Mouse (Mus musculus) limb, embryonic 15.5 days (tissue): ENCODE data around the gene Cox6b1. TPM values are rescaled to one million over a fixed set of nuclear protein-coding genes. Genes with fewer than 3 reads are reported as not detected.

Source experiments
- ATAC-seq: fragments of 200-750 bp; cut with Nextera tagmentation; 2 replicates; pipeline ENCODE4 v1.8.0; 2017; ENCODE audit warnings: low read depth, moderate TSS enrichment; ENCODE audit not compliant: insufficient number of reproducible peaks, low FRiP score, low TSS enrichment
- H3K27ac ChIP-seq: fragments of 300-500 bp; sonication (generic); 2 replicates; pipeline ENCODE4 v1.5.1; 2015; ENCODE audit warnings: moderate library complexity, mild to moderate bottlenecking, inconsistent platforms
- H3K27me3 ChIP-seq: fragments of 300-500 bp; sonication (generic); 2 replicates; pipeline ENCODE4 v1.6.1; 2015; ENCODE audit warnings: inconsistent platforms
- H3K36me3 ChIP-seq: fragments of 300-500 bp; sonication (generic); 2 replicates; pipeline ENCODE4 v1.6.1; 2015; ENCODE audit warnings: inconsistent platforms
- H3K4me1 ChIP-seq: fragments of 300-500 bp; sonication (generic); 2 replicates; pipeline ENCODE4 v1.6.1; 2015; ENCODE audit warnings: inconsistent platforms
- H3K4me2 ChIP-seq: fragments of 300-500 bp; sonication (generic); 2 replicates; pipeline ENCODE4 v1.6.1; 2015; ENCODE audit warnings: mild to moderate bottlenecking, inconsistent platforms
- H3K4me3 ChIP-seq: fragments of 300-500 bp; sonication (generic); 2 replicates; pipeline ENCODE4 v1.5.1; 2015; ENCODE audit warnings: mild to moderate bottlenecking, inconsistent platforms
- H3K9ac ChIP-seq: fragments of 300-500 bp; sonication (generic); 2 replicates; pipeline ENCODE4 v1.6.1; 2015; ENCODE audit warnings: inconsistent platforms
- H3K9me3 ChIP-seq: fragments of 300-500 bp; sonication (generic); 2 replicates; pipeline ENCODE4 v1.6.1; 2016; ENCODE audit warnings: inconsistent platforms
- WGBS: fragments of 180-500 bp; shearing (Covaris S2); methylation state at CpG from one replicate; pipeline ENCODE4 v1.1.7; 2015; 5-methylcytosine and 5-hydroxymethylcytosine counted together
- polyA plus RNA-seq: library from polyadenylated mRNA; unstranded; fragments of >200 nt; fragmentation: Nextera tagmentation; extraction: Ambion mirVana; gene quantifications from 2 replicates; pipeline ENCODE4 v1.2.1, GENCODE M21; 2015

The Cox6b1 gene
- polyA plus RNA-seq, 1 experiment from 2014 or later = 763 TPM

DNA sequence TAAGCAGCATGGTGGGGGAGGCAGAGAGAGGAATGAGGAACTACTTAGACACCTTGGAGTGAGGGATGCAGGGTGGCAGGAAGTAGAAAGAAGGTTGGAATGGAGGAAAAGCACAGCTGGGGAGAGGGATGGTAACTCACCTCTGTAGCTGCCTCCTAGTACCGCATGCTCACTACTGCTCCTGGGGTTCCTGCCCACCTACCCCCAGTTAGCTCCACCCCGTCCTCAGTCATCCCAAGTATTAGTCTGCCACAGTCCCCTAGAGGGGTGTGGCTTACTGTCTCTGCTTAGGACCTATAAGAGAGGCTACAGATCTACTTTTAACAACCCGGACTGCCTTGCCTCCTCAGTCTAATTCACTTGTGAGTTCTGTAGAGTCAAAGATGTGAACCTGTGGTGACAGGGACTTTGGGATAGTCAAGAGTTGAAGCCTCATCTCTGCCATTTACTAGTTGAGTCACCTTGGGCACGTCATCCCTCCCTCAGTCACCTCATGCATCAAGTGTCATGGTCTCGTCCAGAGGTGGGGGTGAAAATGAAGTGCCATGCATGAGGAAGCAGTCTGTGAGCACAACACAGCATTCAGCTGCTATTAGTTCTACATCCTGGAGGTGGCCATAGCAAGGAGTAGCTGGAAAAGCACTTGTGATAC, 33.1 kb downstream of the Cox6b1 start:
- Histone ChIP-seq H3K27ac (no peak overlapping the region), H3K36me3 (no peaks in the 10 kb centered on the region), H3K9me3 (no peaks in the 10 kb centered on the region), H3K4me2 (no peak overlapping the region), H3K27me3 (0 out of 2 replicates have a peak, but pooled peaks cover 7% of the 10 kb centered on the region), H3K4me3 (no peak overlapping the region), H3K9ac (no peak overlapping the region), H3K4me1 (peaks cover 11% of the 10 kb centered on the region)
- WGBS = 37% methylated on average over 5 of the region's 5 CpGs
- no peak for ATAC-seq

DNA sequence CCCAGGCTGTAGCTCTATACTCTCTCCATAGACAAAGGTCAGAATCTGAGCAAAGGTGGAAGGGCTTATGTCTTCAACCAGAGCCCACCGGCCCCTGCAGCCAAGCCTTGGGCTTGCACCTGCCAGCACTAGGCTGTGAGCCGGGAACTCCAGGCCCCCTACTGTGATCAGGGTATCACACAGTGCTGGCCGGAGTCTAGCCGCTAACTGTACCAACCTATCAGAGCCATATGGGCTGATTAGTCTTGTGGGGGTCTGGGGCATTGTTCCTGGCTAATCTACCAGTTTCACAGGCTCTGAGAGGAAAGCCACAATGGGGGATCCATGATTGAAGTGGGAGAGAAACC, 34.4 kb downstream of the Cox6b1 start:
- 49% methylated on average over 4 of the region's 4 CpGs for WGBS
- Histone ChIP-seq H3K9ac (0 out of 2 replicates have a peak overlapping the region, but pooled peaks have one; percentile 10), H3K4me1 (peaks cover 22% of the 10 kb centered on the region), H3K9me3 (no peaks in the 10 kb centered on the region), H3K4me3 (no peak overlapping the region), H3K36me3 (peaks cover 1% of the 10 kb centered on the region; the same call in 1 of the 2 replicates), H3K27ac (no peak overlapping the region), H3K4me2 (no peak overlapping the region), H3K27me3 (0 out of 2 replicates have a peak, but pooled peaks cover 7% of the 10 kb centered on the region)
- no peak for ATAC-seq

DNA sequence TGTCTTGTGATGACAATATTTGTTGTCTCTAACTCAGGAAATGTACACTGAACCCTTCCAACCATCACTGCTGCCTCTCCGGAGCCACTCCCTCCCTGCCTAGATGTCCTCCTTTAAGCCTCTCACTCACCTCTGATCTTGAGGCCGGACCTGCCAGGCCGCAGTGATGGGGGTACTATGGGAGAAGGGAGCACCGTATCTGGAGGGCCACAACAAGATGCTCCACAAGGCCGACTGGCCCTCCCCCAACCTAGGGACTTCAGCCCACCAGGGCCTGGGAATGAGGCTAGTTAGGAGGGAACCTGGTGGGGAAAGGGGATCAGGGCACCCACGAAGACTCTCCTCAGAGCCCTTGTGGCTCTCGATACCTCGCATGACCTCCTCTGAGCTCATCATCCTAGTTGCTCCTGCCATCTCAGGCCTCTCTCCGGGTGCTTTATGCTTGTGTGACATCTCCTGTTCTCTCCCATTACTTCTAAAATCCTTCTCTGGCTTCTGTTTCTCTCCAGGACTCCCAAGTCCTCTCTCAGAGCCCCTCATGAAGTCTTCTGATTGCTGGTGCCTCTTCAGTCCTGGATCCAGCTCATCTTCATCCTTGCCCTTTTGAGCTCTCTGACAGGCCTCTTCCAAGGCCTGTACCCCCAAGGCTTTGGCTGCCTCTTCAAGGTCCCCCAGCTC, 34.9 kb downstream of the Cox6b1 start:
- Histone ChIP-seq H3K4me2 (no peak overlapping the region), H3K4me1 (peaks cover 25% of the 10 kb centered on the region), H3K4me3 (no peak overlapping the region), H3K27ac (no peak overlapping the region), H3K27me3 (0 out of 2 replicates have a peak, but pooled peaks cover 7% of the 10 kb centered on the region), H3K36me3 (peaks cover 5% of the 10 kb centered on the region; the same call in 1 of the 2 replicates), H3K9ac (0 out of 2 replicates have a peak overlapping the region, but pooled peaks have one; percentile 10), H3K9me3 (no peaks in the 10 kb centered on the region)
- ATAC-seq = no peak
- WGBS = 85% methylated on average over 9 of the region's 9 CpGs

DNA sequence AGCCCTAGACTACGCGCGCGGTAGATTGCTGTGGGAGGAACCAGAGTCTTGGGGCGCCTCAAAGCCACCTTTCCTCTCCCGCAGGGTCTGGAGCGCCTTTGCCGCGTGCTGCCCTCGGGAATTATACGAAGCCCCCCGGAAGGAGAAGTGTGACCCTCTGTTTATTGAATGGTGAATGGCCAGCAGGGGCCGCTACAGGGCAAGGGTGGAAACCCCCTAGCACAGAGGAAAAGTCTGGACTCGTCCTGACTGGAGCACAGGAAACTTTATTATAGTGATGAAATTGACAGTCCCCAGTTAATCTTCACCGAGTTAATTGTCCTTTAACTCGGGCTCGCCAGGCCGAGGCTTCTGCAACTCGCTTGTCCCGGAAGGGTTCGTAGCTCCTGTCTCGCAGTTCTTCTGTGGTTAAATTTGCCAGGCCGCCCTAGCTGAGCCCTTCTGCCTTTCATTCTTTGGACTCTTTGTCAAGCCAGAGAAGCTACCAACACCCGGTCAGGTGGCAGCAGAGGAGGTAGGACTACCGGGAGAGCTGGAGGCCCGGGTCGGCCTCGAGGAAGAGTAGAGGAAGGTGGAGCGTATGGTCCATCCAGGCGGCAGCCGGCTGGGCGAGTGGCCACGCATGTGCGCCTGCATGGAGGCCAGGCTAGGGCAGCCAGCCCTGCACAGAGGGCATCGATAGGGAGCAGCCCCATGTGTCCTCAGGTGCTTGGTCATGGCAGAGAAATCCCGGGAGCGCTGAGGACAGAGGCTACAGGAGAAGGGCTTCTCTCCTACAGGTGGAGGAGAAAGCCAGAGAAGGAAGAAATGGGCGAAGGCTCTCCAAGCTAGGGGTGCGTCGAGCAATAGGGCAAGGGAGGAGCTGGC, 36.3 kb downstream of the Cox6b1 start:
- Histone ChIP-seq H3K4me1 (peaks cover 27% of the 10 kb centered on the region), H3K4me3 (peak overlapping the region; percentile 96), H3K36me3 (peaks cover 19% of the 10 kb centered on the region), H3K9me3 (no peaks in the 10 kb centered on the region), H3K9ac (peak overlapping the region; percentile 99; the same call in 1 of the 2 replicates), H3K27ac (peak overlapping the region; percentile 94), H3K4me2 (peak overlapping the region; percentile 77), H3K27me3 (0 out of 2 replicates have a peak, but pooled peaks cover 3% of the 10 kb centered on the region)
- peak; percentile 42 for ATAC-seq
- 25% methylated on average over 39 of the region's 40 CpGs for WGBS

DNA sequence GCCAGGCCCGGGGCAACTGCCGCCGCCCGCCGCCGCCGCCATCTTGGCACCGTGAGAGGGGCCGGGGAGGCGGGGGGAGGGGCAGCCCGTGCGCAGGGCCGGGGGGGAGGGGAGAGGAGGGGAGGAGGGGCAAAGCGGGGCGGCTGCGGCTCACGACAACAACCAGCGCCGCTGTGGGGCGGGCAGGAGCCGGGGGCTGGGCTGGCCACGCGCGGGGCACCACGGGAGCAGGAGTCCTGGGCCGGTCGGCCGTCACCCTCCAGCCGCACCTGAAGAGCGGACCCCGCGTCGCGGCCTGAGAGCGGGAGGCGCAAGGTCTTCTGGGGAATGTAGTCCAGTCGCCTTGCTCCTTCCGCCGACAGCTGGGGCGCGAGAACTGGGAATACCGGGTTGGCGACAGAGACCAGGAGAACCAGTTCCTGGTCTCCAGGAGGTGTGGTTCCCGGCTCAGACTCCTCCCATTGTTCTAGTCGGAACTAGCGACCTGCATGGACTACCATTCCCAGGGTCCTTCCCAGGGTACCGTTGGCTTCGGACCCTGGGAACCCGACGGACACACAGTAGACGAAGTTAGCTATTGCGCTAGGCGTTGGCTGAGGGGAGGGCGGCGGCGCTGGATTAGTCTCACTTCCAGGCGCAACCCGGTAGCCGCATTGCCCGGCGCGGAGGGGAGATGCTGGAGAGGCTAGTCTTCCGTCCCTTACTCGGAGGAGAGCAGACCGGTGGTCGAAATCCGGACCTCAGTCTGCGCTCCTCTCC, 37.1 kb downstream of the Cox6b1 start, which contains the start of gene Kmt2b:
Gene Kmt2b (minus strand): TSS at position 51 of the 759 bp plus-strand sequence.
- Histone ChIP-seq H3K9ac (peak within 1 kb of the TSS; percentile 99), H3K27me3 (no peaks in the 10 kb centered on the region), H3K4me3 (peak within 1 kb of the TSS; percentile 96), H3K4me1 (peaks cover 27% of the 10 kb centered on the region), H3K9me3 (no peaks in the 10 kb centered on the region), H3K36me3 (peaks cover 27% of the 10 kb centered on the region), H3K27ac (peak within 1 kb of the TSS; percentile 94), H3K4me2 (peak within 1 kb of the TSS; percentile 87)
- ATAC-seq = peak; percentile 96
- WGBS = under 1% methylated on average over 51 of the region's 68 CpGs

DNA sequence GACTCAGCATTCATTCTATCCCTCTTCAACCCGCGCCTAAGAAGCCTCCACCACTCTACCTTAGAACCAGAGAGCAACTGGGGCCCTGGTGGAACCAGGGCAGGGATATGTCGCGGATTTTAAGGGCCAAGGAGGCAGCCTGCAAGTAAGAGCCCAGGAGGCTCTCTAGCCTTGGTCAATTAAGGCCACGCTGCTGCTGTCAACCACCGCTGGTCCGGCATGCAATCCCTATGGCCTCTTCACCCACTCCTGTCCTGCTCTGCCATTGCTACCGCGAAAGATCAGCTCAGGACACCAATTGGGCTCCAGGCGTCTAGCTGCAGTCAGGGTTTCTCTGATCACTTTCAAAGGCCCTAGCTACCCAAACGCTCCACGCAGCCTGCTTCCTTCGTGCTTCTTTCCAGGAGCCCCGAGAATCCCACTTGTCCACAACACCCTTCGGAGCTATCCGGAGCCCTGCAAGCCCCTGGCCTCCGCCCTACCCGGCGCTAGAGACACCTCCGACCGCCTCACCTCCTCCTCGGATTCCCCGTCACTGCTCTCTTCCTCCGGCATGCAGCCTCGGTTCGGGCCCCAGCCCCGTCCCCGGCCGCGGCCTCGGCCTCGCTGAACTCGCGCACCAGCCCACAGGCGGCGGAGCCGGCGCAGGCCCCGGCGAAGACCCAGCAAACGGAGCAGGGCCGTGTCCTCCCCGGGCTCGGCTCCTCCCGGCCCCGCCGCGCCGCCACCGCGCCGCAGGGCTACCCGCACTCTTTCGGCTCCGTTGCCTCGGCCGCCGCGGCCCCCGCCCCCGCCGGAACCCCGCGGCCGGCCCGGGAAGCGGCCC, 37.9 kb downstream of the Cox6b1 start:
- WGBS = under 1% methylated on average over 60 of the region's 67 CpGs

DNA sequence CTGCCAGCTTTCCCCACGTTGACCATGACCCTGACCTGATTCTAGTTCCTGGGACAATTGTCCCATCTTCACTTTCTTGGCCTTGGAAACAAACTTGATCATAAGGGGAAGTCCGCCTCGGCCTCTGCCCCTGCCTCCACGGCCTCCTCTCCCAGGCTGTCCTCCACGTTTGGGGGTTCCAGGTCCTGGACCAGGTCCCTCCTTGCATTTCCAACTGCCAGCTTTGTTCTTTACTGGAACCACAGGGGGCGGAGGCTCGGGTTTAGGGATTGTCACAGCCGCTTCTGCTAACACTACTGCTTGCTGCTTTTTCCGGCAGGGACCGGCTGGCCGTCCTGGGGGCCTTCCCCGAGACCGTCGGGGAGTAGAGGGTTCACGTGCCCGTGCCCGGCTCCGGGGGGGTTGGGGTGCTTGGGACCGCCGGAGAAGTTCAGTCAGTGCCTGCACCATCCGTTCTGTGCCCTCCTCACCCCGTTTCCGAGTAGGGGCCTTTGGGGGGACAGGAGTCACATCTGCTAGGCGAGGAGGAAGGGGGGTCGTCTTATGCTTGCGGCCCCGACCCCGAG, 39.4 kb downstream of the Cox6b1 start:
- Histone ChIP-seq H3K27me3 (no peaks in the 10 kb centered on the region), H3K36me3 (peaks cover 50% of the 10 kb centered on the region), H3K27ac (no peak overlapping the region), H3K4me3 (0 out of 2 replicates have a peak overlapping the region, but pooled peaks have one; percentile 96), H3K4me2 (no peak overlapping the region), H3K4me1 (peaks cover 27% of the 10 kb centered on the region), H3K9ac (0 out of 2 replicates have a peak overlapping the region, but pooled peaks have one; percentile 99), H3K9me3 (no peaks in the 10 kb centered on the region)
- no peak for ATAC-seq
- 87% methylated on average over 28 of the region's 28 CpGs for WGBS

More for the DNA sequence above, 37.9 kb downstream of the Cox6b1 start:
- peak overlapping the region; percentile 87 for H3K4me2 ChIP-seq
- H3K9me3 ChIP-seq = no peaks in the 10 kb centered on the region
- H3K4me3 ChIP-seq = peak overlapping the region; percentile 96
- peak overlapping the region; percentile 99 for H3K9ac ChIP-seq
- peak overlapping the region; percentile 94 for H3K27ac ChIP-seq
- H3K4me1 ChIP-seq = peaks cover 27% of the 10 kb centered on the region
- peaks cover 35% of the 10 kb centered on the region for H3K36me3 ChIP-seq
- H3K27me3 ChIP-seq = no peaks in the 10 kb centered on the region
- ATAC-seq = no peak

DNA sequence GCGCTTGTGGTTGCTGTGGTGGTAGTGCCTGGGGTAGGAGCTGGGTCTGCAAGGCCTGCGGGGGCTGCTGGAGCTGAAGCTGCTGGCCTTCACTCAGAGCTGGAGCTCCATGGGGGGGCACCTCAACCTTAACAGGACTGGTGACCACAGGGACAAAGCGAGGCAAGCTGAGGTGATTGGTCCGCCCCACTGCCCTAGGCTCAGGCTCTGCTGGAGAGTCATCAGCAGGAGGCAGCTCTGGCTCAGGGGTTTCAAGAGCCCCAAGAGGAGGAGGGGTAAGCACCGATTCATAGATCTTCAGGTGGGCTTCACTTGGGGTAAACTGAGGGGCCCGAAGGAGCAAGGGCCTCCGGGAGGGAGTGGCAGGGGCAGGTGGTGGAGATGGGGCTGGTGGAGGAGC, 40.8 kb downstream of the Cox6b1 start:
- H3K4me2 ChIP-seq = no peak overlapping the region
- H3K9me3 ChIP-seq = no peaks in the 10 kb centered on the region
- H3K36me3 ChIP-seq = peaks cover 64% of the 10 kb centered on the region
- no peaks in the 10 kb centered on the region for H3K27me3 ChIP-seq
- WGBS = 97% methylated on average over 7 of the region's 7 CpGs
- ATAC-seq = no peak
- H3K4me3 ChIP-seq = no peak overlapping the region
- H3K9ac ChIP-seq = no peak overlapping the region
- no peak overlapping the region for H3K27ac ChIP-seq
- H3K4me1 ChIP-seq = peaks cover 23% of the 10 kb centered on the region

DNA sequence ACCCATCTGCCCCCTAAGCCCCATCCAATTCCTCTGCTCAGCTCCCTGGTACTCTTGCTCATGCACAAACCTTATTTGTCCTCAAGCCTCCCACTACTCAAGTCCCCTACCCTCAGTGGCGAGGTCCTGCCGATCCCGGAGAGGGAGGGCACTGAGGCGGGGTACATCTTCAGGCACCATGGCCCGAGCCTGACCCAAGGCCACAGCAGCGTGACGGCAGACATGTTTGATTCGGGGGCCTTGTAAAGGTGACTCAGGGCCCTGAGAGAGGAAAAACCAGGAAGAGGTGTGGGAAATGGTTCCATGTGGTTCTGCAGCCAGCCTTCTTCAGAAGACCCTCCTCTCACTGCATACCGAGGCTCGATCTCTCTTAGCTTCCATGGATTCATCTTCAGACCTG, 41.6 kb downstream of the Cox6b1 start:
- no peak for ATAC-seq
- no peak overlapping the region for H3K4me2 ChIP-seq

DNA sequence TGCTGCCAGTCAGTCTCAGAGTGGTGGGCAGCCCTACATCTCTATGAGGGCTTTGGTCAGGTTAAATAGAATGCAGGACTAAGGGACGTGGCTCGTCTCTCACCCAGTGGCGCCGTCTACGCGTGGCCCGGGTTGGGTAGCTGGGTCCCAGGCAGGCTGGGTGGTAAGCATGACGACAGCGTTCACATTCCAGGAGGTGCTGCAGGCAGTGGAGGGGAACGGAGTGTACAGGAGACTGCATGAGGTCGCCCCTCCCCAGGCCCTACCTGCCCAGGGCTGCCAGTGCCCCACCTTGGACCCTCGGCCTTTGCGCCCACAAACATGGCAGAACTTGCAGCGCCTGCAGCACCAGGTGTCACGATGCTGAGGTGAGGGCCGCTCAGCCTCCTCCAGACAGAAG, 44.4 kb downstream of the Cox6b1 start:
- H3K4me1 ChIP-seq = peaks cover 4% of the 10 kb centered on the region
- WGBS = 92% methylated on average over 16 of the region's 16 CpGs
- no peak overlapping the region for H3K27ac ChIP-seq
- no peak for ATAC-seq
- no peak overlapping the region for H3K4me2 ChIP-seq
- peaks cover 99% of the 10 kb centered on the region for H3K36me3 ChIP-seq
- H3K9ac ChIP-seq = no peak overlapping the region
- no peaks in the 10 kb centered on the region for H3K9me3 ChIP-seq
- no peak overlapping the region for H3K4me3 ChIP-seq
- no peaks in the 10 kb centered on the region for H3K27me3 ChIP-seq

More for the DNA sequence above, 41.6 kb downstream of the Cox6b1 start:
- no peak overlapping the region for H3K4me3 ChIP-seq
- 91% methylated on average over 10 of the region's 10 CpGs for WGBS
- peaks cover 72% of the 10 kb centered on the region for H3K36me3 ChIP-seq
- H3K27me3 ChIP-seq = no peaks in the 10 kb centered on the region
- no peak overlapping the region for H3K27ac ChIP-seq
- H3K4me1 ChIP-seq = peaks cover 16% of the 10 kb centered on the region
- H3K9me3 ChIP-seq = no peaks in the 10 kb centered on the region
- no peak overlapping the region for H3K9ac ChIP-seq
